Mouse (Mus musculus): ENCODE data around the gene Dnase2a.

Gene Dnase2a

DNA sequence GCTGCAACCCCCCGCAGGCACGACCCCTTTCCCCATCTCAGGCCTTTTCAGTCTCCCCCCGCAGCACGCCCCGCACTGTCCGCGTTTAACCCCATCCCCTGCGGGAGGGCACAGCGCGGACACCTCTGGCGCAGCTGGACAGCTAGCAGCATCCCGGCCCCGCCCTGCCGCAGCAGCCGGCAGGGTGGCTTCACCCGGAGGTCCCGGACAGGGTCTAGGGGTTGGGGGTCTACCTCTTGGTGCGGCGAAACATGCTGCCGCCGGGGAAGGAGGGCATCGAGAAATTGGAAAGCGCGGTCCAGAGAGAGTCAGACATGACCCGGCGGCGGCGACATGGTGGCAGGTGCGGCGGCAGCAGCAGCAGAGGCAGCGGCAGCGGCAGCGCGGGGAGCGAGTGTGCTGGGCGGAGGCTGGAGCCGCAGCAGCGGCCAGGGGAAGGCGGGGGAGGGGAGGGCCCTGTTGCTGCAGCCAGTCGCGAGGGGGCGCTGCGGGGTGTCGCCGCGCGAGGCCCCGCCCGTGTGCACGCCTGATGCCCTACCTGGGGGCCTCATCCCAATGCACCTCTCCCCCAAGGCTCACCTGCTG lies 28.7 kb downstream of the Dnase2a start, which contains the start of gene Mast1:
TSS of gene Mast1 (minus strand) at position 398 of the 585 bp plus-strand sequence.
- DNase-seq (ENCODE audit: low spot score in 2 of 2) = no peak

DNA sequence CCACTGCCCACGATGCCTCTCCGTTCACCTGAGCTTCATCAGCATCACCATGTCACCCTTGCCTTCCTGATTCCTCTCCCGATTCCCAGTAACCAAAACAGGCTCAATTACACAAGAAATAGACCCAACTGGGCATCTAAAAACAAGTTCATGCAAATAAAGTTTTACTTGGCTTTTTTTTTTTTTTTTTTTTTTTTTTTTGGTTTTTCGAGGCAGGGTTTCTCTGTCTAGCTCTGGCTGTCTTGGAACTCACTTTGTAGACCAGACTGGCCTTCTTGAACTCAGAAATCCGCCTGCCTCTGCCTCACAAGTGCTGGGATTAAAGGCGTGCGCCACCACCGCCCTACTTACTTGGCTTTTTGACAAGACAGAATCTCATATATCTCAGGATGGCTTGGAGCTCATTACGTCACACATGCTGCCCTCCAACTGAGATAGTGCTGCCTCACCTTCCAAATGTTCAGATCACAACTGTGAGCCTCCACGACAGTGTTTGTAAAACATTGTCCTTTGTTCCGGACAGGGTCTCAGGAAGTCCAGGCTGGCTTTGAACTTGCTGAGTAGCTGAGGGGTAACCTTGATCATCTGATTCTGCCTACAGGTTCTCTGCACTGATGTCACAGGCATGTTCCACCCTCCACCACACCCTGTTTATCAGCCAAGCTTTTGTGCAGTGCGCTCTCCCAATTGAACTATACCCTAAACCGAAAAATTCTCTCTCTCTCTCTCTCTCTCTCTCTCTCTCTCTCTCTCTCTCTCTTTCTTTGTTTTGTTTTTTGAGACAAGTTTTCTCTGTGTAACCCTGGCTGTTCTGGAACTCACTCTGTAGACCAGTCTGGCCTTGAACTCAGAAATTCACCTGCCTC lies 29.5 kb downstream of the Dnase2a start:
- no peak for DNase-seq (ENCODE audit: low spot score in 2 of 2)

DNA sequence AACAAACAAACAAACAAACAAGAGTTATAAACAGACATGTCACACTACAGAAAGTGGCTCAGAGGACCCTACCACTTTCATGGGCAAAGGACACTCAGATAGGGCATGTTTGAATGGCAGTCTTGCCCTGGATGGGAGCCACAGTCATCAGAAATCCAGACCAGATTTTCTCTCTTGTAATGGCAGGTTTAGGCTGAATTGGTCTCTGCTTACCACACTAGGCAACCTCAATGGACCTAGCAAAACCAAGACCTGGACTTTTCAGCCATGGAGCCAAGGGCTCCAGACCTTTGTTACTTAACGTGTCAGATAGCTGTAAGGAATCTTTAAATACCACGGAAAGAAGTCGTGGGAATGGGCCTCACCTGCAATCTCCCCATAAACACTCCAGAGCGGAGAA lies 35.3 kb downstream of the Dnase2a start:
- DNase-seq (ENCODE audit: low spot score in 2 of 2) = no peak

DNA sequence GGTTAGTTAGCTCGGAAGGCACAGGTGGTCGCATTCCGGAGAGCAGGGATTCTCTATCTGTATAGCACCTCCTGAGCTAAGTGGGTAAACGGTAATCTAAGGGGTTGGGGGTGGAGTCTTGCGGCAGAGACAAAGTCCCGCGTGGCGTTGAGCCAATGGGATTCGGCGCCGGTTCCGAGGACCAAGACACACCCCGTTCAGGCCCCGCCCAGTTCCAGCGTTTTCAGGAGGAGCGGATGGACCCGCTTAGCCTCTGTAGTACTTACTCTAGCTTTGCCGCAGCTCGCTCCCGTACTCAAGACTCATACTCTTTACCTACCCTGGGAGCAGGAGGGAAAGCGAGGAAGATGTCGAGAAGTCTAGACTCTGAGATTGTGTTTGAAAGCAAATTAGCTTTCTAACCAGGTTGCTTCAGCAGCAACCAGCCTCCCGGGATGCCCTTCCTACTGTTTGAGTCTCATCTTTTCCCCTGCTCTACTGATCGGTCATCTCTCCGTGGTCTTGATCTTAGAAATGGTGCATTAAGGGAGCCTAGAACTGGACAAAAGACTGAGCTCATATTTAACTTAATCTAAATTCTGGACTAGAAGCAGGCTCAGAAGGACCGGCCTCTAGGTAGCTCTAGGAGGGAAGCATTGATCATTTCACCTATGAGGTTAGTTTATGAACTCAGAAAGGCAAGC lies 36.3 kb downstream of the Dnase2a start:
- DNase-seq (ENCODE audit: low spot score in 2 of 2) = no peak

DNA sequence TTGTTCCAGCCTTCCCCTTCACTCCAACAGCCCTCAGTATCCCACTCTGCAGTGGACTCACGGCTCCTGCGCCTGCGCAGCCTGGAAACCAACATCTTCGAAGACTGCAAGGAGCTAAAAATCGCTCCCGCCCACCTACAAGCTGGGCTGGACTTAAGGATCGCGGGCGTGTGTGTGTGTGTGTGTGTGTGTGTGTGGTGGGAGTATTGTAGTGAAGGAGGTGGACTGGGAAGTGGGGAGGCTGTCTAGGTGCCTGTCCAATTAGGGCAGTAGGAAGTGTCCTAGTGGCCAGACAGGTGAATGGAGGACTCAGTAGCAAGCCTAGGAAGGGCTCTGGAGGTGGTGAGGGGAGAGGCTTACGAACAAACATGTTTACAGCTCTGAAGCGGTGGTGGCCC lies 36.9 kb downstream of the Dnase2a start:
- DNase-seq (ENCODE audit: low spot score in 2 of 2) = no peak

DNA sequence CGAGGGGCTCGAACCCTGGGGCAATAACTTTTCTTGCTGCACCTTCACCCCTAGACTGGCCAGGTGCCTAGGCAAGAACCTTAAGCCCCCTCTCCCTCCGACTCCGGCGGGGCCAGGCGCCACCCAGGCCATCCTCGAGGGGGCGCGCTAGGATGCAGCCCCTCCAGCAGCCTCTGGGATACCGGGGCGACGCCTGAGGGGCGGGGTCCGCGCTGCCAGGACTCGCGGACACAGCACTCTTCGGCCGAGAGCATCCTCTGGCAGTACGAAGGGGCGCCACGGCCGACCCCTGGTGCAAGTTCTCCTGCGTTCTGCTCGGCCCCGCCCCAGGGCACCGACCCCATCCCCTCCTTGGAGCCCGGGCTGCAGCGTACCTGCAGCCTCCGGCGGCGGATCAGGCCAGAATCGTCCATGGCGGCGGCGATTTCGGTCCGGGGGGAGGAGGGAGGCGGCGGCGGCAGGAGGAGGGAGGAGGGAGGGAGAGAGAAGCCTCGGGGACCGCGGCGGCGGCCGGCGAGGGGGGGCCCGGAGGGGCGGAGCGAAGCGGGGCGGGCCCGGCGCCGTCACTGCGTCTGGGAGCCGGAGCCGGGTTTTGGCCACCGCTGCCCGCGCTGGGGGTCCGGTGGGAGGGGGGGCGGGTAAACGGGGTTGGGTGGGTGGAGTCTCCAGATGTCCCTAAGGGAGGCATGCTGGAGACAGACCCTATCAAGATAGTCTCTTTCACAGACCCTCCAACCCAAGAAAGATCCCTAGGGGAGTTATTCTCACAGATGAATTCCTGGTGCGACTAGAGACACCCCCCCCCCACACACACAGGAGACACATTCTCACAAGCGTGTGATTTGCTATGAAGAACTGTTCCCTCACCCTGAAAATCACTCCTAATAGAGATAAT lies 37.5 kb downstream of the Dnase2a start:
- DNase-seq (ENCODE audit: low spot score in 2 of 2) = no peak

DNA sequence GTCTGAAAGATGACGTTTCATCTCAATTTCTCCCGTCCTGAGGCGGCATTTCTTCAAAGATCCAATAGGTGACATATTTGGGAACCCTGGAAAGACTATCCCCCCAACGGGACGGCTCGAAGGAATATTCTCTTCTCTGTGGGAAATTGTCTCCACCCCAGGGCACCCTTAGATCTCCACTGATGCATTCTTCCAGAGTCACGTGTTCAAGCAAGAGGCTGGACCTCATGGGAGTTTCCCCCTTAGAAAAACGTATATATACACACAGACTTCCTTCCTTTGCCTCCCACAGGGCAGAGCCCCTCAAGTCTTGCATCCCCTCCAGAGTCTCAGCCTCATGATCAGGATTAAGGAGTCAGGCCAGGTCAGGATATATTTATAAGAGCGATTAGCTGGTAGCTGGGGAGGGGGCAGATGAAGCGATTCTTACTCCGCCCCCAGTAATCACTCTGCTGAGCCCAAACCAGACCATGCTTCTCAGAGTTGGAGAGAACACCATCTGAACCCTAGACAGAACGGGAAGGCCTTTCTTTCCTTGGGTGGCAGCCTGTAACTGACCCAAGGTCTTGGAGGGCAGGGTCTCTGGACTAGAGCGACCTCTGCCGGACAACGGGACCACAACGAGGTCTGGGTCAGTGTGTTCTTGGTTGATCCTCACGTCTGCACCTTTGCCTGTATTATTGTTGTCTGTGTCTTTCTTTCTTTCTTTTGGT lies 38.3 kb downstream of the Dnase2a start, which contains the start of gene Rtbdn:
TSS of gene Rtbdn (plus strand) at position 464 of the 713 bp plus-strand sequence.
- no peak for DNase-seq (ENCODE audit: low spot score in 2 of 2)

DNA sequence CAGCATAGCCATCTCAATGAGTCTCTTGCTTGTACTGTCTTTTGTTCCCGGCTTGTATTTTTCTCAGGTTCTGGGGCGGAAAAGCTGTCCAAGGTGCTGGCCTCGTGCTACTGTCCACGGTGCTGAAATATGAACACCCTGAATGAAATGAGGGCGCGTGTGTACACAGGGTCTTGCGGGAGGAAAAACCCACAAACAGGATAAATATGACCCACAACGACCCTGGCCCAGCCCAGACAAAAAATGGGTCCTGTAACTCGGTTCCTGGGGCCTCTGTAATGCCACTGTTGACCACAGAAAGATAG lies 38.8 kb downstream of the Dnase2a start:
- no peak for DNase-seq (ENCODE audit: low spot score in 2 of 2)

DNA sequence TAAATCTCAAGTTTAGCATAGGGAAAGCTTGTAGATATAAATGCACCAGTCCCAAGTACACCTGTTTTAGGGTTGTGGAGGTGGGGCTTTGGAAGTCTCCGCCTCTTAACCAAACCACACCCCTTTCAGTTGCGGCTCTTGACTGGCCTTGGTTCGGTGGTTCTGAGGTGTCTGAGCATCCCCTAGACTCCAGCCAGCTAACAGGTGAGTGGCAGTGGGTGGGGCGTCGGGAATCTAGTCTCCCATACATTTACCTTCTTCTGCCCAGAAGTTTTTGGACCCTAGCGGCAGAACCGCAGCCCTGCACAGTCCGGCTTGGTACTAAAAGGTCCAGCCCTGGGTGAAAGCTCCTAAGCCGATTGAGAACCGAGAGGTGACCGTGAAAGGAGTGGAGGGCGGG lies 41.4 kb downstream of the Dnase2a start:
- no peak for DNase-seq (ENCODE audit: low spot score in 2 of 2)

DNA sequence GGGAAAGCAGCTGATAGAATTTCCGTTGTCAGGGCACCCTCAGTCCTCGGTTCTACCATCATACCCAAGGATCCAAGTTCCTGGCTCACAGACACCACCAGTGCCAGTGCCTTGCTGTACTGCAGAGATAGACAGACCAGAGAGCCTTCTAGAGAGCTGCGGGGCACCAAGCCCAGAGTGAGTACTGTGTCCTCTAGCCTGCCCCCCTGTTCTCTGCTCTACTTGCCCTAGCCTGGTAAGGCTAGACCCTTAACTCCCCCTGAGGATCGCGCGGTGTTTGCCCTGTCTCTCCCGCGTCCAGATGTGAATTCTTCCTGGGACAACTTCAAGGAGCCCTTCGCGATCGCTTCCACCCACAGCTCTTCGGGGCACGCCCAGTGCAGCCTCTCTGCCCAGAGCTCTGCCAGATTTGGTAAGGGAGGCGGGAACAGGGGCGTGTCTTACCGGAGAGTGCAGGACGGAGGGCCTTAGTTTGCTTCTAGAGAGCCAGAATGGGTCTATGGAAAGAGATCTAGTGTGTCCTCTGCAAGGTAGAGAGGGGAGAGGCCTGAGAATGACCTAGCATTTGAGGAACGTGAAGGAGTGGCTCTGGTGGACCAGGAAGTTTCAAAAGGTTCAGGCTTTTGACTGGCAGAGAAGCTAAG lies 44.4 kb downstream of the Dnase2a start:
- DNase-seq (ENCODE audit: low spot score in 2 of 2) = peak in 1 of 2 experiments; percentile 54

DNA sequence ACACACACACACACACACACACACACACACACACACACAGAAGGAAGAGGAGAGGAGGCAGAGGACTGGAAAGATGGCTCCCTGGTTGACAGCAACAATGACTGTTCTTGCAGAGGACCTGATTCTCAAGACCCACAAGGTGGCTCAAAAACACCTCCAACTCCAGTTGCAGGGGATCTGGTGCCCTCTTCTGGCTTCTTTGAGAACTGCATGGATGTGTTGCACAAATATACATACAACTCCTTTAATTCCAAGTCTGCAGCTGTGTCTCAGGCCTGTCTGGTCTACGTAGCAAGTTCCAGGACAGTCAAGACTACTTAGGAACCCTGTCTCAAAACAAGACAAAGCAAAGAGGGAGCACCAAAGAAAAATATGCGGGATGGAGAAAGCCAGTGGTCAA lies 48.4 kb downstream of the Dnase2a start:
- peak; percentile 48 to 57 for DNase-seq (ENCODE audit: low spot score in 2 of 2)

DNA sequence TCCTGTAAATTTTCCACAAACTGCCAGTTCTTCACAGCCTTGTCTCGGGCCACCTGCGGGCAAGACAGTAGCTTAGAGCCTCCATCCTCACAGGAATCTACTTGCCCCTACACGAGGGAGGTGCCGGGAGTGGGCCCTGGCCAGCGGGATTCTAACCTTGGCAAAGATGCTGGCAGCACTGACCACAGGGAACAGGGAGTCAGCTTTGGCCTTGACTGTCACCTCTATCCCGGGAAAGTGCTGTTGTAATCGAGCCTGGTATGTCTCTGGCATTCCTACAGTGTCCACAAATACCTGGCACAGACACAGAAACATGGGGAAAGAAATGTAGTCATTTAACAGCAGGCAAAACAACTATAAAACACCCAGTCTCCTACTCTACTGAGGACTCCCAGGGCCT lies 51.5 kb downstream of the Dnase2a start:
- no peak for DNase-seq (ENCODE audit: low spot score in 2 of 2)

DNA sequence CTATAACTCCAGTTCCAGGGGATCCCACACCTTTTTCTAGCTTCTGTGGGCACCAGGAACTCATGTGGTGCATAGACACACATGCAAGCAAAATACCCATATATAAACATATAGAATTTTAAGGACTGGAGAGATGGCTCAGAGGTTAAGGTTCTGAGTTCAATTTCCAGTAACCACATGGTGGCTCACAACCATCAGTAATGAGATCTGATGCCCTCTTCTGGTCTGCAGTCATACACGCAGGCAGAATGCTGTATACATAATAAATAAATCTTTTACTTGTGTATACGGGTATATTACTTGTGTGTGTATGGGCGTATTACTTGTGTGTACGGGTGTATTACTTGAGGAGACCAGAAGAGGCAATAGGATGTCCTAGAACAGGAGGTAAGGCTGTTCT lies 55.6 kb downstream of the Dnase2a start:
- no peak for DNase-seq (ENCODE audit: low spot score in 2 of 2)

DNA sequence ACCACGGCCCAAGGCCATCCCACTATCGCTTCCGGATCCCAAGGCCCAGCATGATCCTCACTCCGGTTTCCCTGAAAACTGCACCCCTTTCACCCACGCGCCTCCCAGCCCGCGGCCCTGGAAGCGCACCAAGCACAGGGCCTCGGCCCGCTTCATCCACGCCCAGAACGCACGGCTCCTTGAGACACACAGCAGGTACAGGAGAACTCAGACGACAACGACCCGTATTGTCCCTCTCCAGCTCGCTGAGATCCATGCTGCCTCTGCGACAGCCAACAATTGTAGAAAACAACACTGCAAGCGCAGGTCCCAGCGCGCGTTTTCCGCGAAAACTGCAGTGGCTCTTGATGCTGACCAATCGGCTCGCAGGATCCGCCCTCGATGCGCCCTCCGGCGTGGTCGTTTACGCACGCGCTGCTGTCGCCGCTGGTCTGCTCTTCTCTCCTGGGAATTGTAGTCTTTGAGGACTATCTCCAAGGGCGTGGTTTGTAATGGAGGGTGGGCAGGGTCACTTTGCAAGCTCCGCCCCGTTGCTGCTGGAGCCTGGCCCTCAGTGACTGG lies 57.5 kb downstream of the Dnase2a start:
- DNase-seq (ENCODE audit: low spot score in 2 of 2) = peak; percentile 85 to 94

DNA sequence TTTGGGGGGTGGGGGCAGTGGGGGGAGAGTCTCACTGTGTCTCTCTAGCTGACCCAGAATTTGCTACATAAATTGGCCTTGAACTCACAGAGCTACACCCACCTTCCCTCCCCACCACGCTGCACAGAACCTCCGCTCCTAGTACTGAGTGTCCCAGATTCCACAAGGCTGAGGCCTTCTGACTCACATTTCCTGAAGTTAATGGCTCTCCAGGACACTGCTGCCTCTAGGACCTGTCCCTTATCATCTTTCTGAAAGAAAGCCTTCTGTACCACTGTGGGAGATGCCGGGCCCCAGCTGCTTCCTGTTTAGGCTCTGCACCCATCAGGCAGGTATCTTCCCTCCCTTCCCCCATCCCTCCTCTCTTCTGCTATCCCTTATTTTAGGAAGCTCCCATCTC lies 58.2 kb downstream of the Dnase2a start:
- DNase-seq (ENCODE audit: low spot score in 2 of 2) = no peak

DNA sequence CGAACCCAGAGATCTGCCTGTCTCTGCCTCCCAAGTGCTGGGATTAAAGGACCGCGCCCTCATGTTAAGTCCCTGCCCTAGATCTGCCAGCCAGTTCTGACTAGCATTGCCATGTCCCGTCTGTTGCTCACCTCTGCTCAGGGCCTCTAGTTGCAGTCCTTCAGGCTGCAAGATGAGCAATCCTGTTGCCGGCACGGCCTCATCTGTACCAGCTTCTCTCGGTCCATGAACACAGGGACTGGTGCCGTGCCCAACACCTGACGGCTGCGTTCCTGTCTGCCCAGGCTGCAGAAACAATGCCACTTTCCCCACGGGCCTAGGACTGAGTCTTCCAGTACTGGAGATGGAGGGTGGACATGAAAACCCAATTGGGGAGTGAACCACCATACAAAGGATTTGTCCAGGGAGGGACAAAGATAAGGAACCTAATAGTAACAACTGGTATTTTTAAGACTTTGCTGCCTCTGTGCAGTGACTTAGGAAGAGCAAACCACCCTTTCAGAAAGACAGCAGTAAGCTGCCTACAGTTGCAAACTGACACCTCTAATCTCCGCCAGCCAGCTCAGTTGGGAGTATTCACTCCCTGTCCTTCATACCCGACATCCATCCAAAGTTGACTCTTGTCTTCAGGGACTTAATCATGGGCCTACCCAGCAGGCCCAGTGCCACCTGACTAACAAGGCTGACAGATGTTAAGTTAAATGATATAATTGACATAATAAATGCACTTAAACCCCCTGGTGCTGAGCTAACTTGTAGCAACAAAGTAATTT lies 59.4 kb downstream of the Dnase2a start:
- DNase-seq (ENCODE audit: low spot score in 2 of 2) = no peak

DNA sequence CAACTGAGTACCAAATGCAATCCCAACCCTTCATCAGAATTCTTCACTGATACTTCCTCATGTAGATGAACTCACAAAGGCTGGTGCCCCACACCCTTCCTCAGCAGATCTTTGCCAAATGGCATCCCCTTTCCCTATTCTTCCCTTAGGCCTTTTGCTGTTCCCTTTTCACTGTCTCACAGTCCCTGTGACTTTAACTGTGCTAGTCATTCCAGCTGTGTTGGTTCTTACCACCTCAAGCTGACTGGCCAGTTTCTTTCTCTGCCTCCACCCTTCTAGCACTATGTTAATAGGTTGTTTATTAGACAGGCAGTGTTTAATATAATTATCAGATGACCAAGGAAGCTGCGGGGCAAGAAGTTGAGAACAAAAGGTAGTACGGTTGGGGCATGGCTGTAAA lies 60.3 kb downstream of the Dnase2a start:
- DNase-seq (ENCODE audit: low spot score in 2 of 2) = no peak

DNA sequence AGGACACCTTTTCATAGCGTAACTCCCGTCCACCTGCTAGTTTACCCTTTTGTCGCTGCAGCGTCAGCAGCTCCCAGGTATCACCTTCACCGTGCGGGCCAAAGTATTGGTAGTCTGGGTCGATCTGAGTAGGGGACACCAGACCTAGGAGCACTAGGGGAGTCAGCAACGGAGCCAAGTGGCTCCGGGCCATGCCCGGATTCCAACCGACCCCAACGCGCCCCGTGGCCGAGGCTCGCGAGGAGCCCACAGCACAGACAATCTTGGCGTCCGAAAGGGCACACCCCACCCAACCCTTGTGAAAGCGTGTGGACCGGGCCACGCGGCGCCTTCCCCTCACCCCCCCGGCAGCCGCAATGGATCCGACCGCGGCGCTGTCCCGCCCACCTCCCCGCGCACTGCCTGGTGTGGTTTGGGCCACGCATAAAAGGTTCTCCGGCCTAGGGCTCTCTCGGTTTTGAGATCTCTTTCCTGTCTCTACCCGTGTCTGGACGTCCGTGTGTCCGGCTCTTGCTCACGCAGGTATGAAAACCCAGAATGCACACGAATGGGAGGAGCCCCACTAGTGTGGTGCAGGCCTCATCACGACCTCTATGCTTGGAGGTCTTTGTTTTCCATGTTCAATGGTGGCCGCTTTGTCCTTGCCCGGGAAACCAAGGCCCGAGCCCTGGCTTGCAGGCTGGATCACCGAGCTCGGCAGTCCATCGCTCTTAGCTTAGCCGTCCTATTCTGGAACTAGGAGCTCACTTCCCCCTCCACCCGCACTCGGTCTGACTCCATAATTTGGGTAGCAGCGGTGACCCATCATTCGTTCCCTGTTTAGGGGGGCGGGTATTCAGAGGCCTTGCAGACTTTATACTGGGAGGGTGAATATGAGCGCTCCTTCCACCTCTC lies 61.1 kb downstream of the Dnase2a start, which contains the start of the genes Gm49661, Prdx2 and Rnaseh2a:
TSS of gene Gm49661 (minus strand) at position 193 of the 894 bp plus-strand sequence.
TSS of gene Prdx2 (plus strand) at position 347 of the 894 bp plus-strand sequence.
TSS of gene Rnaseh2a (minus strand) at position 527 of the 894 bp plus-strand sequence.
- DNase-seq (ENCODE audit: low spot score in 2 of 2) = peak; percentile 73 to 76
